Mouse (Mus musculus): ENCODE results near the gene Plcd3. TPM values are rescaled to one million over a fixed set of nuclear protein-coding genes. Genes with fewer than 3 reads are reported as not detected.

The Plcd3 gene
- total and polyA plus RNA-seq, 3 experiments: 13.7 to 22.3 (median 14.0) TPM

DNA sequence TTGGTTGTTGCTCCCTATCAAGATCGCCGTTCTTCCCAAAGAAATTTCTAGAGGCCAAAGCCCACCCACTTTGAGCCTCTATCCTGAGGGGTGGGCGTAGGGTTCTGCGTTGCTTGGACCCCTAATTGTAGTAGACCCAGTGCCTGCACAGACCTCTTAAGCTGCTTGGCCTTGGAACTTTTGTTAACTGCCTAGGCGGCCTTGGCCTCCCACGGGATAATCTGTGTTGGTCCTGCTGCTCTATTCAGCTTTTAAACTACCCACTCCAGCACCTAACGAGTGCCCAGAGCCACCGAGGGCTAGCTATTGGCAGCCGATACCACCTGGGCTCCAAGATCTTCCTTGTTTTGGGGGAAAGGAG is 11.1 kb upstream of the Plcd3 start:
- TF ChIP-seq POLR2A (IDR thresholded peaks at IDR 0.05; ENCODE audit: insufficient read depth, low read depth, low read length): no peak
- no peak for TF ChIP-seq EP300 (IDR thresholded peaks at IDR 0.05; ENCODE audit: insufficient read depth, low read depth, low read length)
- no peak for TF ChIP-seq CTCF (IDR thresholded peaks at IDR 0.05)
- intact Hi-C loops (cut with DNase I): no loop called here
- peak overlapping the region; percentile 81 for H3K27ac ChIP-seq
- H3K27me3 ChIP-seq (ENCODE audit: control insufficient read depth, insufficient read depth, low read length): no peaks in the 10 kb centered on the region
- H3K9ac ChIP-seq (ENCODE audit: low read depth, low read length): peak overlapping the region; percentile 70
- peak overlapping the region; percentile 49 for H3K4me3 ChIP-seq
- no peaks in the 10 kb centered on the region for H3K79me2 ChIP-seq (replicated peaks; ENCODE audit: control insufficient read depth, insufficient read depth, low read length)
- DNase-seq: peak in 1 of 2 experiments; percentile 48
- H3K4me1 ChIP-seq (ENCODE audit: control insufficient read depth, insufficient read depth, low read length): peaks cover 5% of the 10 kb centered on the region
- WGBS: 22% methylated on average over 9 of the region's 9 CpGs
- H3K36me3 ChIP-seq (ENCODE audit: control insufficient read depth, insufficient read depth, low read length): no peaks in the 10 kb centered on the region

- intact Hi-C loops (cut with DNase I): no loop called here
- Histone ChIP-seq H3K36me3 (ENCODE audit: control insufficient read depth, insufficient read depth, low read length) (no peaks in the 10 kb centered on the region), H3K9ac (ENCODE audit: low read depth, low read length) (peak overlapping the region; percentile 70), H3K27me3 (ENCODE audit: control insufficient read depth, insufficient read depth, low read length) (no peaks in the 10 kb centered on the region), H3K79me2 (replicated peaks; ENCODE audit: control insufficient read depth, insufficient read depth, low read length) (no peaks in the 10 kb centered on the region), H3K27ac (peak overlapping the region; percentile 81), H3K4me3 (peak overlapping the region; percentile 49), H3K4me1 (ENCODE audit: control insufficient read depth, insufficient read depth, low read length) (peaks cover 5% of the 10 kb centered on the region)
- DNase-seq: peak; percentile 82 to 89
- under 1% methylated on average over 28 of the region's 28 CpGs for WGBS
- TF ChIP-seq CTCF (IDR thresholded peaks at IDR 0.05) (no peak), POLR2A (IDR thresholded peaks at IDR 0.05; ENCODE audit: insufficient read depth, low read depth, low read length) (peak; percentile 16)
Observed at GRCm38 (mm10) chr11:103111881-103112551, 10.6 kb upstream of the Plcd3 start.

- intact Hi-C loops (cut with DNase I): no loop called here
- Histone ChIP-seq H3K4me3 (peak overlapping the region; percentile 49), H3K27ac (peak overlapping the region; percentile 81), H3K4me1 (ENCODE audit: control insufficient read depth, insufficient read depth, low read length) (peaks cover 5% of the 10 kb centered on the region), H3K9ac (ENCODE audit: low read depth, low read length) (no peak overlapping the region), H3K36me3 (ENCODE audit: control insufficient read depth, insufficient read depth, low read length) (no peaks in the 10 kb centered on the region), H3K27me3 (ENCODE audit: control insufficient read depth, insufficient read depth, low read length) (no peaks in the 10 kb centered on the region), H3K79me2 (replicated peaks; ENCODE audit: control insufficient read depth, insufficient read depth, low read length) (no peaks in the 10 kb centered on the region)
- 39% methylated on average over 10 of the region's 10 CpGs for WGBS
- DNase-seq: peak in 1 of 2 experiments; percentile 39
- TF ChIP-seq CTCF (IDR thresholded peaks at IDR 0.05) (no peak), POLR2A (IDR thresholded peaks at IDR 0.05; ENCODE audit: insufficient read depth, low read depth, low read length) (no peak), EP300 (IDR thresholded peaks at IDR 0.05; ENCODE audit: insufficient read depth, low read depth, low read length) (no peak)
Observed at GRCm38 (mm10) chr11:103111301-103111700, 9.8 kb upstream of the Plcd3 start.

GRCm38 (mm10) chr11:103106386-103106785 is 4.9 kb upstream of the Plcd3 start:
- Histone ChIP-seq H3K79me2 (replicated peaks; ENCODE audit: control insufficient read depth, insufficient read depth, low read length) (no peaks in the 10 kb centered on the region), H3K4me1 (ENCODE audit: control insufficient read depth, insufficient read depth, low read length) (peaks cover 4% of the 10 kb centered on the region), H3K27ac (no peak overlapping the region), H3K27me3 (ENCODE audit: control insufficient read depth, insufficient read depth, low read length) (no peaks in the 10 kb centered on the region), H3K9ac (ENCODE audit: low read depth, low read length) (no peak overlapping the region), H3K36me3 (ENCODE audit: control insufficient read depth, insufficient read depth, low read length) (no peaks in the 10 kb centered on the region), H3K4me3 (no peak overlapping the region)
- TF ChIP-seq POLR2A (IDR thresholded peaks at IDR 0.05; ENCODE audit: insufficient read depth, low read depth, low read length) (no peak), EP300 (IDR thresholded peaks at IDR 0.05; ENCODE audit: insufficient read depth, low read depth, low read length) (no peak), CTCF (IDR thresholded peaks at IDR 0.05) (no peak)
- intact Hi-C loops (cut with DNase I): no loop called here
- WGBS: 84% methylated on average over 4 of the region's 4 CpGs
- no peak for DNase-seq

DNA sequence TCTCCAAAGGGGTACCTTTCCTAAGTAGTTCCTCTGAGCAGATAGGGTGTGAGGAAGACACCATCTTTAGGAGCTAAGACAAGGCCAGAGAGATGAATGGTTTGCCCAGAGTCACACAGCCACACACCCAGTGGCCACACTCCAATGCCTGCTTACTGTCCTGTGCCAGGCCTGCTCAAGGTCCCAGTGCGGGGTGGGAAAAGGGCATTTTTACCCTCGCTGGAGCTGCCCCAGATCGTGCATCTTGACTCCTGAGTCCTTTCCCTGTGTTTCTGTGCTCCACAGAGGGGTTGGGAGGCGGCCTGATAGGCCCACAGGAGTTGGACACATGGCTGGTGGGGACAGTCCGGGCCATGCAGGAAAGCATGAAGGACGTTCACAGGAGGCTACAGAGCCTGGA is 4.4 kb upstream of the Plcd3 start:
- no peak for TF ChIP-seq EP300 (IDR thresholded peaks at IDR 0.05; ENCODE audit: insufficient read depth, low read depth, low read length)
- H3K4me1 ChIP-seq (ENCODE audit: control insufficient read depth, insufficient read depth, low read length): peaks cover 5% of the 10 kb centered on the region
- H3K36me3 ChIP-seq (ENCODE audit: control insufficient read depth, insufficient read depth, low read length): no peaks in the 10 kb centered on the region
- no peaks in the 10 kb centered on the region for H3K27me3 ChIP-seq (ENCODE audit: control insufficient read depth, insufficient read depth, low read length)
- DNase-seq: no peak
- no peak overlapping the region for H3K27ac ChIP-seq
- H3K9ac ChIP-seq (ENCODE audit: low read depth, low read length): no peak overlapping the region
- no peak overlapping the region for H3K4me3 ChIP-seq
- intact Hi-C loops (cut with DNase I): no loop called here
- WGBS: 85% methylated on average over 6 of the region's 6 CpGs
- H3K79me2 ChIP-seq (replicated peaks; ENCODE audit: control insufficient read depth, insufficient read depth, low read length): no peaks in the 10 kb centered on the region

- intact Hi-C loops (cut with DNase I): no loop called here
- Histone ChIP-seq H3K36me3 (ENCODE audit: control insufficient read depth, insufficient read depth, low read length) (no peaks in the 10 kb centered on the region), H3K9ac (ENCODE audit: low read depth, low read length) (no peak overlapping the region), H3K79me2 (replicated peaks; ENCODE audit: control insufficient read depth, insufficient read depth, low read length) (no peaks in the 10 kb centered on the region), H3K27me3 (ENCODE audit: control insufficient read depth, insufficient read depth, low read length) (no peaks in the 10 kb centered on the region), H3K4me3 (no peak overlapping the region), H3K4me1 (ENCODE audit: control insufficient read depth, insufficient read depth, low read length) (peaks cover 7% of the 10 kb centered on the region), H3K27ac (no peak overlapping the region)
- TF ChIP-seq POLR2A (IDR thresholded peaks at IDR 0.05; ENCODE audit: insufficient read depth, low read depth, low read length): no peak
- TF ChIP-seq EP300 (IDR thresholded peaks at IDR 0.05; ENCODE audit: insufficient read depth, low read depth, low read length): no peak
- no peak for TF ChIP-seq CTCF (IDR thresholded peaks at IDR 0.05)
- DNase-seq: peak in 1 of 2 experiments; percentile 26
- WGBS: 58% methylated on average over 14 of the region's 14 CpGs
Observed at GRCm38 (mm10) chr11:103105180-103105725, 3.8 kb upstream of the Plcd3 start.
